Mouse (Mus musculus) embryonic facial prominence, embryonic 11.5 days (tissue): ENCODE data around the gene Kctd11. TPM values are rescaled to one million over a fixed set of nuclear protein-coding genes. Genes with fewer than 3 reads are reported as not detected.

Source experiments
- ATAC-seq: fragments of 200-750 bp; cut with Nextera tagmentation; replicated peaks from 2 replicates; pipeline ENCODE4 v1.8.0; 2017; ENCODE audit warnings: low read depth; ENCODE audit not compliant: insufficient number of reproducible peaks, low FRiP score, low TSS enrichment
- DNase-seq: peaks from one replicate; pipeline ENCODE4 v3.0.0-alpha.2; 2015; ENCODE audit warnings: low spot score
- H3K27ac ChIP-seq: fragments of 300-500 bp; sonication (generic); replicated peaks from 2 replicates; pipeline ENCODE4 v1.5.1; 2014; ENCODE audit warnings: mild to moderate bottlenecking, low read depth, low read length, control low read depth
- H3K27me3 ChIP-seq: fragments of 300-500 bp; sonication (generic); 2 replicates; pipeline ENCODE4 v1.6.1; 2014; ENCODE audit warnings: mild to moderate bottlenecking, low read length, moderate library complexity, mixed read lengths; ENCODE audit not compliant: control insufficient read depth, insufficient read depth
- H3K36me3 ChIP-seq: fragments of 300-500 bp; sonication (generic); replicated peaks from 2 replicates; pipeline ENCODE4 v1.6.1; 2014; ENCODE audit warnings: low read depth, mild to moderate bottlenecking, low read length, moderate library complexity, mixed read lengths; ENCODE audit not compliant: control insufficient read depth, insufficient read depth
- H3K4me1 ChIP-seq: fragments of 300-500 bp; sonication (generic); 2 replicates; pipeline ENCODE4 v1.6.1; 2014; ENCODE audit warnings: low read length, mixed read lengths; ENCODE audit not compliant: control insufficient read depth, insufficient read depth
- H3K4me2 ChIP-seq: fragments of 300-500 bp; sonication (generic); 2 replicates; pipeline ENCODE4 v1.6.1; 2014; ENCODE audit warnings: low read depth, mild to moderate bottlenecking, control low read depth, low read length, moderate library complexity
- H3K4me3 ChIP-seq: fragments of 300-500 bp; sonication (generic); 2 replicates; pipeline ENCODE4 v1.5.1; 2014; ENCODE audit warnings: low read depth, low read length, control low read depth
- H3K9ac ChIP-seq: fragments of 300-500 bp; sonication (generic); replicated peaks from 2 replicates; pipeline ENCODE4 v1.6.1; 2014; ENCODE audit warnings: mild to moderate bottlenecking, control low read depth, low read length
- H3K9me3 ChIP-seq: fragments of 300-500 bp; sonication (generic); replicated peaks from 2 replicates; pipeline ENCODE4 v1.6.1; 2016; ENCODE audit warnings: mild to moderate bottlenecking, low read length, inconsistent platforms, mixed read lengths; ENCODE audit not compliant: control insufficient read depth
- WGBS: fragments of 180-500 bp; shearing (Covaris S2); extraction: QIAGEN DNeasy Blood & Tissue Kit; methylation state at CpG from one replicate; pipeline ENCODE4 v1.1.7; 2014; 5-methylcytosine and 5-hydroxymethylcytosine counted together
- polyA plus RNA-seq: library from polyadenylated mRNA; unstranded; fragments of >200 nt; fragmentation: Nextera tagmentation; extraction: Ambion mirVana; gene quantifications from 2 replicates; pipeline ENCODE4 v1.2.1, GENCODE M21; 2014

The Kctd11 gene
- polyA plus RNA-seq, 1 experiment from 2014 or later = 3.2 TPM

GRCm38 (mm10) chr11:69881787-69882670, 823 bp upstream of the Kctd11 start:
- H3K4me1 ChIP-seq = peaks cover 4% of the 10 kb centered on the region; the same call in 1 of the 2 replicates
- 58% methylated on average over 21 of the region's 21 CpGs for WGBS

GRCm38 (mm10) chr11:69880506-69880852, 727 bp downstream of the Kctd11 start:
- H3K9me3 ChIP-seq = no peaks in the 10 kb centered on the region
- peak; percentile 87 for DNase-seq
- peak overlapping the region; percentile 69 for H3K27ac ChIP-seq
- no peaks in the 10 kb centered on the region for H3K27me3 ChIP-seq
- peak overlapping the region; percentile 69 for H3K4me2 ChIP-seq
- WGBS = under 1% methylated on average over 18 of the region's 18 CpGs
- H3K4me1 ChIP-seq = peaks cover 5% of the 10 kb centered on the region; the same call in 1 of the 2 replicates
- H3K9ac ChIP-seq = peak overlapping the region; percentile 64
- H3K36me3 ChIP-seq = no peaks in the 10 kb centered on the region
- peak overlapping the region; percentile 45 for H3K4me3 ChIP-seq
- no peak; the same call in 1 of the 2 replicates for ATAC-seq

More at GRCm38 (mm10) chr11:69881787-69882670, 823 bp upstream of the Kctd11 start:
- no peak for DNase-seq
- Histone ChIP-seq H3K27me3 (no peaks in the 10 kb centered on the region), H3K9ac (peak overlapping the region; percentile 64), H3K4me2 (peak overlapping the region; percentile 69), H3K27ac (peak overlapping the region; percentile 69; the same call in 1 of the 2 replicates), H3K9me3 (no peaks in the 10 kb centered on the region), H3K36me3 (no peaks in the 10 kb centered on the region), H3K4me3 (peak overlapping the region; percentile 45)
- ATAC-seq = no peak

GRCm38 (mm10) chr11:69879711-69880110, 1.5 kb downstream of the Kctd11 start:
- 48% methylated on average over 15 of the region's 15 CpGs for WGBS

GRCm38 (mm10) chr11:69878952-69879351, 2.3 kb downstream of the Kctd11 start:
- H3K4me3 ChIP-seq = no peak overlapping the region
- H3K9ac ChIP-seq = no peak overlapping the region
- peaks cover 5% of the 10 kb centered on the region; the same call in 1 of the 2 replicates for H3K4me1 ChIP-seq
- 84% methylated on average over 6 of the region's 6 CpGs for WGBS
- no peaks in the 10 kb centered on the region for H3K36me3 ChIP-seq
- H3K27ac ChIP-seq = no peak overlapping the region
- no peak overlapping the region for H3K4me2 ChIP-seq
- DNase-seq = no peak
- no peaks in the 10 kb centered on the region for H3K27me3 ChIP-seq
- no peaks in the 10 kb centered on the region for H3K9me3 ChIP-seq
- ATAC-seq = no peak

More at GRCm38 (mm10) chr11:69879711-69880110, 1.5 kb downstream of the Kctd11 start:
- Histone ChIP-seq H3K27me3 (no peaks in the 10 kb centered on the region), H3K36me3 (no peaks in the 10 kb centered on the region), H3K4me2 (peak overlapping the region; percentile 69), H3K9me3 (no peaks in the 10 kb centered on the region), H3K4me1 (peaks cover 5% of the 10 kb centered on the region; the same call in 1 of the 2 replicates), H3K27ac (no peak overlapping the region), H3K9ac (peak overlapping the region; percentile 64), H3K4me3 (peak overlapping the region; percentile 45)
- no peak for DNase-seq
- no peak for ATAC-seq

GRCm38 (mm10) chr11:69878399-69878798, 2.8 kb downstream of the Kctd11 start:
- no peak overlapping the region for H3K4me2 ChIP-seq
- peaks cover 5% of the 10 kb centered on the region; the same call in 1 of the 2 replicates for H3K4me1 ChIP-seq
- ATAC-seq (no peak), DNase-seq (no peak)
- H3K9ac ChIP-seq = no peak overlapping the region
- no peaks in the 10 kb centered on the region for H3K9me3 ChIP-seq
- H3K36me3 ChIP-seq = no peaks in the 10 kb centered on the region
- H3K27ac ChIP-seq = no peak overlapping the region
- no peak overlapping the region for H3K4me3 ChIP-seq
- H3K27me3 ChIP-seq = no peaks in the 10 kb centered on the region
- WGBS = 89% methylated on average over 3 of the region's 3 CpGs

GRCm38 (mm10) chr11:69877878-69878277, 3.3 kb downstream of the Kctd11 start, which contains the start of gene Tmem95:
Gene Tmem95, minus strand, starts transcription at chr11:69878018.
- DNase-seq (no peak), ATAC-seq (no peak)
- H3K36me3 ChIP-seq = no peaks in the 10 kb centered on the region
- no peak within 1 kb of the TSS; the same call in 1 of the 2 replicates for H3K9ac ChIP-seq
- no peak within 1 kb of the TSS for H3K27ac ChIP-seq
- H3K27me3 ChIP-seq = no peaks in the 10 kb centered on the region
- peak within 1 kb of the TSS; percentile 25; the same call in 1 of the 2 replicates for H3K4me2 ChIP-seq
- peaks cover 5% of the 10 kb centered on the region; the same call in 1 of the 2 replicates for H3K4me1 ChIP-seq
- H3K4me3 ChIP-seq = 0 out of 2 replicates have a peak within 1 kb of the TSS, but pooled peaks have one; percentile 3
- WGBS = 92% methylated on average over 11 of the region's 11 CpGs
- no peaks in the 10 kb centered on the region for H3K9me3 ChIP-seq

GRCm38 (mm10) chr11:69876867-69877266, 4.3 kb downstream of the Kctd11 start:
- Histone ChIP-seq H3K36me3 (no peaks in the 10 kb centered on the region), H3K4me1 (peaks cover 5% of the 10 kb centered on the region; the same call in 1 of the 2 replicates), H3K9me3 (no peaks in the 10 kb centered on the region), H3K4me2 (peak overlapping the region; percentile 25; the same call in 1 of the 2 replicates), H3K4me3 (0 out of 2 replicates have a peak overlapping the region, but pooled peaks have one; percentile 3), H3K27me3 (no peaks in the 10 kb centered on the region), H3K27ac (no peak overlapping the region), H3K9ac (no peak overlapping the region; the same call in 1 of the 2 replicates)
- DNase-seq (peak; percentile 89), ATAC-seq (peak; percentile 49; the same call in 1 of the 2 replicates)
- under 1% methylated on average over 12 of the region's 12 CpGs for WGBS
